Mouse (Mus musculus): ENCODE data around the gene Serpina3f. TPM values are rescaled to one million over a fixed set of nuclear protein-coding genes. Genes with fewer than 3 reads are reported as not detected.

The Serpina3f gene
- polyA plus RNA-seq, 1 experiment from 2014 or later: 0.43 TPM

Other genes starting within 250 kb of the Serpina3f start
- gene Serpina11, start 224.6 kb upstream of the Serpina3f start, polyA plus RNA-seq (2014; fragmentation: Nextera tagmentation; extraction: Ambion mirVana): not detected in 2 replicates
- not detected in 2 replicates for gene Serpina9, start 200.8 kb upstream of the Serpina3f start, polyA plus RNA-seq (2014; fragmentation: Nextera tagmentation; extraction: Ambion mirVana)
- not detected in 2 replicates for gene Serpina12, start 170.1 kb upstream of the Serpina3f start, polyA plus RNA-seq (2014; fragmentation: Nextera tagmentation; extraction: Ambion mirVana)
- gene Serpina5, start 113.4 kb upstream of the Serpina3f start, polyA plus RNA-seq (2014; fragmentation: Nextera tagmentation; extraction: Ambion mirVana): not detected in 2 replicates
- gene Serpina3a, start 101.8 kb upstream of the Serpina3f start, polyA plus RNA-seq (2014; fragmentation: Nextera tagmentation; extraction: Ambion mirVana): not detected in 2 replicates
- not detected in 2 replicates for gene Serpina3b, start 86.5 kb upstream of the Serpina3f start, polyA plus RNA-seq (2014; fragmentation: Nextera tagmentation; extraction: Ambion mirVana)
- not detected in 2 replicates for gene Serpina3c, start 60.7 kb upstream of the Serpina3f start, polyA plus RNA-seq (2014; fragmentation: Nextera tagmentation; extraction: Ambion mirVana)
- 0.45 and 1.5 TPM in 2 replicates for gene Serpina3g, start 21.7 kb downstream of the Serpina3f start, polyA plus RNA-seq (2014; fragmentation: Nextera tagmentation; extraction: Ambion mirVana)
- not detected in 2 replicates for gene Serpina3i, start 48.6 kb downstream of the Serpina3f start, polyA plus RNA-seq (2014; fragmentation: Nextera tagmentation; extraction: Ambion mirVana)
- not detected in 2 replicates for gene Serpina3j, start 100.0 kb downstream of the Serpina3f start, polyA plus RNA-seq (2014; fragmentation: Nextera tagmentation; extraction: Ambion mirVana)
- gene Serpina3k, start 123.9 kb downstream of the Serpina3f start, polyA plus RNA-seq (2014; fragmentation: Nextera tagmentation; extraction: Ambion mirVana): not detected in 2 replicates
- not detected in 2 replicates for gene Serpina3m, start 123.9 kb downstream of the Serpina3f start, polyA plus RNA-seq (2014; fragmentation: Nextera tagmentation; extraction: Ambion mirVana)
- 0.16 and 0.24 TPM in 2 replicates for gene Serpina3n, start 192.2 kb downstream of the Serpina3f start, polyA plus RNA-seq (2014; fragmentation: Nextera tagmentation; extraction: Ambion mirVana)